19 mouse cellular contexts compared by ENCODE assay signal in the genomic region with DNA sequence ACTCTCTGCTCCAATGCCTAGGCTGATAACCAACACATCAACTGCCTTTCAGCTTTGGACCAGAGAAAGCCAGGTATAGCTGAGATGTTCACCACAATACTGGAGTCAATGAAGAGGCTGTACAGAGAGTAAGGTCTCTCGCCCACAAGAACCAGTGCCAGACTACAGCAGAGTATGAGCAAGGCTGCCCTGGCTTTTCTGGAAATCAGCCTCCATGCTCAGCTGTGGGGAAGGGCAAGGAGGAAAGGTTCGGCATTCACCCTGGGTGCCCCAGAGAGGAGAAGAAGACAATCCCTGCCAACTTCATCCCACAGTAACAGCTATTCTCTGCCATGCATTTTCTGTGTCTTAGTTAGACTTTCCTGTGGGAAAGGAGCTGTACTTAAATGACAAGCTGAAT. TPM values are rescaled to one million over a fixed set of nuclear protein-coding genes. Genes with fewer than 3 reads are reported as not detected.
"Had no signal": no experiment of that assay in that cellular context is flagged by ENCODE, and none has a peak within 500 bp of the region (broad histone marks: within the 10 kb centered on the region; RNA-seq: fewer than 3 reads in every experiment).

No protein-coding gene starts in this region.

- H3K4me1 ChIP-seq: limb, embryonic 12.5 days; liver, embryonic 13.5 days; lung, embryonic 15.5 days; megakaryocyte, embryonic 14.5 days; midbrain, embryonic 15.5 days; neural tube, embryonic 12.5 days had no signal

- H3K4me2 ChIP-seq: limb, embryonic 12.5 days; liver, embryonic 13.5 days; lung, embryonic 15.5 days; midbrain, embryonic 11.5 days; midbrain, embryonic 15.5 days; neural tube, embryonic 12.5 days had no signal

- ATAC-seq: liver, postnatal 0 days; midbrain, embryonic 15.5 days had no signal

- H3K27me3 ChIP-seq: limb, embryonic 12.5 days; liver, embryonic 13.5 days; lung, embryonic 15.5 days; megakaryocyte, embryonic 14.5 days; midbrain, embryonic 15.5 days; neural tube, embryonic 12.5 days had no signal

- H3K9me3 ChIP-seq: limb, embryonic 12.5 days; liver, embryonic 13.5 days; lung, embryonic 15.5 days; midbrain, embryonic 15.5 days; neural tube, embryonic 12.5 days had no signal

- H3K27ac ChIP-seq: kidney, postnatal 0 days; layer of hippocampus, adult 2 months; limb, embryonic 12.5 days; liver, embryonic 13.5 days; lung, embryonic 15.5 days; macrophage; midbrain, embryonic 15.5 days; neural tube, embryonic 12.5 days had no signal

- H3K9ac ChIP-seq: limb, embryonic 12.5 days; liver, embryonic 13.5 days; liver, postnatal 0 days; lung, embryonic 15.5 days; midbrain, embryonic 15.5 days; neural tube, embryonic 12.5 days had no signal

- H3K36me3 ChIP-seq: limb, embryonic 12.5 days; liver, embryonic 13.5 days; lung, embryonic 15.5 days; midbrain, embryonic 15.5 days; neural tube, embryonic 12.5 days had no signal

- DNase-seq: kidney, postnatal 4 days; liver; liver, embryonic 13.5 days; liver, postnatal 0 days; lung, postnatal 14 days; retina, postnatal 1 day; right cerebral cortex, postnatal 4 days; thymus, postnatal 4 days had no signal

- H3K4me3 ChIP-seq: layer of hippocampus, adult 2 months; limb, embryonic 12.5 days; liver, embryonic 13.5 days; lung, embryonic 15.5 days; megakaryocyte, embryonic 14.5 days; midbrain, embryonic 15.5 days; neural tube, embryonic 12.5 days had no signal

RNA-seq across cellular contexts. Expression of gene 4933415F23Rik, which starts 38.1 kb away (rescaled TPM):
- polyA plus RNA-seq: kidney, postnatal 0 days; limb, embryonic 12.5 days; liver, embryonic 13.5 days; liver, postnatal 0 days; lung, embryonic 15.5 days; macrophage; midbrain, embryonic 11.5 days; midbrain, embryonic 15.5 days; neural tube, embryonic 12.5 days; spleen, adult 2 months; stomach, embryonic 16.5 days had no signal
